Mouse (Mus musculus): Measurements from ENCODE around the gene Asap2.

- no peak for TF ChIP-seq POLR2A (IDR thresholded peaks at IDR 0.05; ENCODE audit: control insufficient read depth, low read depth, low read length)
- TF ChIP-seq CTCF (IDR thresholded peaks at IDR 0.05; ENCODE audit: control insufficient read depth, insufficient read depth, insufficient replicate concordance, low read depth, low read length), result no peak
Measured at GRCm38 (mm10) chr12:21305741-21306140, 315.5 kb downstream of the Asap2 start.
